Mouse (Mus musculus) pancreas, adult 10 weeks (tissue): ENCODE data around the gene Zswim3. TPM values are rescaled to one million over a fixed set of nuclear protein-coding genes. Genes with fewer than 3 reads are reported as not detected.

ENCODE experiments used
- polyA plus RNA-seq: library from polyadenylated mRNA; stranded (reverse); fragments of 350-450 nt; fragmentation: Illumina TruSeq; extraction: RNeasy Lipid Tissue Mini Kit (QIAGEN cat#74804); gene quantifications from one replicate; pipeline ENCODE4 v1.2.3, GENCODE M21; 2015; ENCODE audit warnings: low read depth, low replicate concordance; ENCODE audit not compliant: insufficient read depth

Zswim3 gene
- polyA plus RNA-seq, result 1.3 TPM

GRCm38 (mm10) chr2:164804533-164805331, at the start of gene Zswim3, which contains the start of gene Acot8:
Zswim3 (plus strand) TSS chr2:164805098.
Acot8 (minus strand) TSS chr2:164804882.

GRCm38 (mm10) chr2:164769258-164770037, 35.5 kb upstream of the Zswim3 start, which contains the start of gene Ube2c:
Ube2c (plus strand) TSS chr2:164769898.

DNA sequence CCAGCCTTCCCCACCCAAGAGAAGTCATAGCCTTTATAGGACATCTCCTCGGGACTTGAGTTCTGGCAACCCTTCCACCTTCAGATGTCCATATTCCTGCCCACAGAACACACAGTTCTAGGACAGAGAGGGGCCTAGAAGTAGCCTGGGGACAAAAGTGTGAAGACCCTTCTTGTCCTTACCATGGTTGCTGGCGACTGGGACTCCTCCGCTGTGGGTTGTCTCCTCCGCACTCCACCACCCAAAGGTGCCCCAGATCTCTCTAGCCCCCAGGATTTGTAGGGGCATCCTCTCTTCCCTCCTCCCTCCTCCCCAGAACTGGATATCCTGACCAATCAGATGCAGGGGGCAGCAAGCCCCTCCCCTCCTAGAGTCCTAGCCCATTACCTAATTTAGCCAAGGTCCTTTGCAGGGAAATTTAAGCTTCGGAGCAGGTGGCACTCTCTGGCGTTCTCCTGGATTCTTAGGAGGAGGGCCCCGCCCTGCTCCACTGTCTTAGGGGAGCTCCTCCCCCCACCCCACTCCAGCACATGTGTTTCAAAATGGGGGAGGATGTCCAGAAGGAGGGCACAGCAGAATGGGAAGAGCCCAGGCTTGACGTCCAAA, 25.3 kb upstream of the Zswim3 start, which contains the start of gene Tnnc2:
Gene Tnnc2, minus strand, starts transcription at position 487 of the 606 bp plus-strand sequence.

GRCm38 (mm10) chr2:164785481-164786387, 19.2 kb upstream of the Zswim3 start, which contains the start of gene Snx21:
Snx21 (plus strand) TSS chr2:164785823.

GRCm38 (mm10) chr2:164822636-164823165, 17.8 kb downstream of the Zswim3 start, which contains the start of gene Zswim1:
Zswim1 (plus strand) TSS chr2:164822686.

GRCm38 (mm10) chr2:164828437-164828836, 23.5 kb downstream of the Zswim3 start, which contains the start of gene Spata25:
Spata25 (minus strand) TSS chr2:164828537.

GRCm38 (mm10) chr2:164832748-164833301, 27.9 kb downstream of the Zswim3 start, which contains the start of gene Ctsa:
Ctsa (plus strand) TSS chr2:164832873.

DNA sequence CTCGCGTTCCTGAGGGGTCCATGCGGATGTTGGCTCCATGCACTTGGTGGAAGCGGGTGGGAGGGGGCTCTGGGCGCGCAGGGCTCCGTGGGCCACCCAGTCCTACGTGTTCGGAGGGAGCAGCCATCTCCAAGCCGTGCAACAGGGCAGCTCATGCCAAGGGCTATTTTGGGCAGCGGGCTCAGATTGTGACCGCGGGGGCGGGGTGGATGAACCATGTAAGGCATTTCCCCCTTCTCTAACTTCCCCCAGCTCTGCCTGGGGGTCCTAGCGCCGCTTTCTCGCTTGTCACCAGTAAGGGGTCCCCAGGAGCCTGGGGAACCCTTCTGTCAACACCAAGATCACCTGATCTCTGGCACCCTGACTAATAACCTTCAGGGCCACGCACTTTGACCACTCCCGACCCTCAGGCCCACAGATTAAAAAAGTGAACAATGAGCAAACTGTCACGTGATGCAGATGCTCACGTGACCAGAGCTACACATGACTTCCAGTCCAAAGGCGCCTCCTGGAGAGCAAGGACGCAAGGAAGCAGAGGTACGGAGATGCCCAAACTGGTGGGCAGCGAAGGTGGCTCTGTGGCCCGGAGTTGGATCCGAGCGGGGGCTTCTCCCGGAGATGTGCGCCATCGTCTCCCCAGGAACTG, 28.5 kb downstream of the Zswim3 start, which contains the start of gene Neurl2:
Gene Neurl2, minus strand, starts transcription at position 143 of the 646 bp plus-strand sequence.

DNA sequence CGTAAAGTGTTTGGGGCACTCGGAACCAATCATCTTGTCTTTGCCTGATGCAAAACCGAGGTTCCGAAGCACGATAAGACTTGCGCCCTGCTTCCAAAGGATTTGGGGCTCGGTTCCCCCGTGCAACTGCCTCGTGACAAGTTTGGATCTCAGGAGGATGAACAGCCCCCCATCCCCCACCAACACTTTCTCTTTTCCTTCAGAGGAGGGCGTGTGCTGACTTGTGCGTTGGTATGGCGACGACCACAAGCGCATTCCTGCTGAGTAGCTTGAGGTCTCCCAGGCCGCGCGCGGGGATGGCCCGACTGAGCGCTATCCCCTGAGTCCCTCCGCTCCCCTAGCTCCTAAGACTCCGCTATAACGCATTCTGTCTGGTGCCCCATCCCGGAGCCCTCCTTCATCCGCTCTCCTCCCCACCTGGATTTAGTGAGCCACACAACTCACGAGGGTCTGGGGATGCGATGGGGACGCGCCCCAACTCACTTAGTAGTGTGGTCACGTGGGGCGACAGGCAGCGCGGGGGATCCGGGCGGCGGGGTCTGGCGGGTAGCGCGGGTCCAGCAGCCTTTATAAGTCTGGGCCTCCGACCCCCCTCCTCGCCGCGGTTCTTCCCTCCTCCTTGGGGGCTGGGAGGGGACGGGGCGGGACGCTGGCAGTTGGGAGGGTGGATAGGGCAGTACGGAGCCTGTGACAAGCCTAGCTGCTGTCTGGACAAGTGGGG, 52.4 kb downstream of the Zswim3 start, which contains the start of gene Pltp:
Gene Pltp, minus strand, starts transcription at position 611 of the 721 bp plus-strand sequence.

Other genes with a start within 250 kb of the Zswim3 start
- gene Wfdc2, start 242.7 kb upstream of the Zswim3 start, polyA plus RNA-seq, result 8.5 TPM
- gene Spint3, start 231.6 kb upstream of the Zswim3 start, polyA plus RNA-seq, result not detected
- gene Wfdc6a, start 219.7 kb upstream of the Zswim3 start, polyA plus RNA-seq, result not detected
- gene Eppin, start 211.5 kb upstream of the Zswim3 start, polyA plus RNA-seq, result not detected
- not detected for gene Wfdc6b, start 191.6 kb upstream of the Zswim3 start, polyA plus RNA-seq
- not detected for gene Wfdc8, start 191.5 kb upstream of the Zswim3 start, polyA plus RNA-seq
- 1.0 TPM for gene Wfdc16, start 166.3 kb upstream of the Zswim3 start, polyA plus RNA-seq
- gene Wfdc10, start 149.1 kb upstream of the Zswim3 start, polyA plus RNA-seq, result not detected
- not detected for gene Wfdc9, start 148.5 kb upstream of the Zswim3 start, polyA plus RNA-seq
- gene Wfdc11, start 131.0 kb upstream of the Zswim3 start, polyA plus RNA-seq, result not detected
- not detected for gene Wfdc13, start 120.0 kb upstream of the Zswim3 start, polyA plus RNA-seq
- gene Spint4, start 106.6 kb upstream of the Zswim3 start, polyA plus RNA-seq, result not detected
- not detected for gene Spint5, start 89.8 kb upstream of the Zswim3 start, polyA plus RNA-seq
- 2.3 TPM for gene Wfdc3, start 59.2 kb upstream of the Zswim3 start, polyA plus RNA-seq
- gene Dnttip1, start 59.1 kb upstream of the Zswim3 start, polyA plus RNA-seq, result 6.2 TPM
- gene Ube2c, start 35.2 kb upstream of the Zswim3 start, polyA plus RNA-seq, result not detected
- not detected for gene Tnnc2, start 25.1 kb upstream of the Zswim3 start, polyA plus RNA-seq
- 7.6 TPM for gene Snx21, start 19.3 kb upstream of the Zswim3 start, polyA plus RNA-seq
- gene Acot8, start 216 bp upstream of the Zswim3 start, polyA plus RNA-seq, result 3.7 TPM
- gene Zswim1, start 17.6 kb downstream of the Zswim3 start, polyA plus RNA-seq, result 2.2 TPM
- not detected for gene Spata25, start 23.4 kb downstream of the Zswim3 start, polyA plus RNA-seq
- gene Ctsa, start 27.8 kb downstream of the Zswim3 start, polyA plus RNA-seq, result 25.7 TPM
- gene Neurl2, start 28.4 kb downstream of the Zswim3 start, polyA plus RNA-seq, result 0.87 TPM
- 49.6 TPM for gene Pltp, start 52.6 kb downstream of the Zswim3 start, polyA plus RNA-seq
- gene Pcif1, start 74.2 kb downstream of the Zswim3 start, polyA plus RNA-seq, result 14.1 TPM
- gene Zfp335, start 106.7 kb downstream of the Zswim3 start, polyA plus RNA-seq, result 5.1 TPM
- gene Mmp9, start 135.7 kb downstream of the Zswim3 start, polyA plus RNA-seq, result 6.0 TPM
- gene Slc12a5, start 155.7 kb downstream of the Zswim3 start, polyA plus RNA-seq, result 2.0 TPM
- 8.9 TPM for gene Ncoa5, start 229.8 kb downstream of the Zswim3 start, polyA plus RNA-seq